Mouse (Mus musculus) liver, adult 10 weeks (tissue): Measurements from ENCODE around the gene Rarres1. TPM values are rescaled to one million over a fixed set of nuclear protein-coding genes. Genes with fewer than 3 reads are reported as not detected.

Experiments used
- polyA plus RNA-seq: library from polyadenylated mRNA; stranded (reverse); fragments of 350-450 nt; fragmentation: Illumina TruSeq; extraction: RNeasy Lipid Tissue Mini Kit (QIAGEN cat#74804); gene quantifications from one replicate; pipeline ENCODE4 v1.2.3, GENCODE M21; 2014; ENCODE audit warnings: low read depth, low replicate concordance

The Rarres1 gene
- polyA plus RNA-seq = 47.9 TPM

DNA sequence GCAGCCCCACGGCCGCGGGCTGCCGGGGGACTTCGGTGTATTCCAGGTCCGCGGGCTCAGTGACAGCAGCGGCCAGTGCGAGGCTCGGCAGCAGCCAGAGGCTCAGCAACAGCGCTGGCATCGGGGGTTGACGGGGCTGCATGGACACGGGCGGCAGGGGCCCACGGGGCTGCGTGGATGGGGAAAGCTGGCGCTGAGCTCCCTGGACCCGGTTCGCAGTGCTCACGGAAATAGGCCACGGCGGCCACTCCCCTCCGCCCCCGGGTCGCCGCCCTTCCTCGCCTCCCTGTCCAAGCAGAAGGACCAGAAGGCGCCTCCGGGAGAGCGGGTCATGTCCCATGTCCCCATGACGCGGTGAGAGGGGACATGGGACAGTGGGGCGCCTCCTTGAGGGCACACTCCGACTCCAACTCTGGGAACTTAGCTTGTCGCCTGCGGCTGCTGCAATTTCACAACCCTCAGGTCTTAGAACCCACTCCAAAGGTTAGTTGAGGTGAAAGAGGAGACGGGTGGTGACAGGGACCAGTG lies at the start of gene Rarres1:
TSS of gene Rarres1 (minus strand) at position 250 of the 528 bp plus-strand sequence.

DNA sequence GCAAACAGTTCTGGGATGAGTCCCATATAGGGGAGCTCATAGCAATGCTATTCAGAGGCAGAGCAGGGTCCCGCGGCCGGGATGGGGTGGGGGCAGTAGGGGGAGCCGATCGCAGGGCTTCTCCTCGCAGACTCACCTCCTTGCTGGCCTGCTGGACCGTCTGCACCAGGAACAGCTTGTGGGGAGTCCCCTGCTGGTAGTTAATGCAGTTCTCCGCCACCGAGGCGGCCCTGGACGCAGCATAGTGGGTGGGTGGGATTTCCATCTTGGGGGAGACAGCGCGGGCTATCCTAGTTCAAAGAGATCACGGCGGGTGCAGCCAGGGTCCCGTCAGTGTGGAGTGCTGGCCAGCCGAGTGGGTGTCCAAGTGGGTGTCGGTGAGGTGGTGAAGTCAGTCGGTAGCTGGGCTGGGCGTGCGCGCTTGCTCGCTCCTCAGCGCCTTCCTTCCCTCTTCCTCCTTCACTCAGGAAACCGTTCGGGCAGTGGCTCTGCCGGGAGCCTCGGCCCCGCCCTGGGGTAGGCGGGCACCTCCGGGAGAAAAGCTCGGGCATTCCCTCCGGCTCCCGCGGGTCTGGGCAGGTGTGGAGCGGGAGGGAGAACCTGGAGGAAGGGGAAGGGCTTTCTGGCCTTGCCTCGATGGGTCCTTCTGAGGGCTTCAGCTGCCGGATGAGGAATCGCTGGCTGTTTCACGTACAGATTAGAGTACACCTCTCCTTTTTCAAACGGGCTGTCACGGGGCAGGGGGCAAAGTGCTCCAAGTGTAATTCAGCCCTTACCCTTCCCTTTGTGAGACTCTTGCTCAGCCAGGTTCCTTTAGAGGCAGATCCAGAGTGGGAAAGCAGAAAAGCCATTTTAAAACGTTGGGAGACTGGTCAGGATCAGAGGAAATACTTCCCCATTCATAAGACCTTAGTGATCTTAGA lies 51.6 kb downstream of the Rarres1 start, which contains the start of gene Lxn:
TSS of gene Lxn (minus strand) at position 477 of the 923 bp plus-strand sequence.

DNA sequence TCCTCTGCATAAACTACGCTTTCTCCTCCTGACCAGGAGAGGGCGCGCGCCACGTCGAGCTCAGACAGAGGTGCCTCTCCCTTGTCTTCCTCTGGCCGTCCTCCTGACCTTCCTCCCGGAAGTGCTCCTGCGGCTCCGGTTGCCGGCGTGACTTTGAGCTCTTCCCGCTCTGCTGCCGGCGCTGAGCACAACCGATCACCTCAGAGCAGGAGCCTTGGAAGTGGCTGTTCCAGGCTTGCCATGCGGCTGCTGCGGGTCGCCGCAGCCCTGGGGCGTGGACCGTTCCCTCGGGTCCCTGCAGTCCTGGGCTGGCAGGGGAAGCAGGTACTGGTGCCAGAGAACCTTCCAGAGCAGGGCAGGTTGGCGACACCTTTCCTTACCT lies 85.3 kb downstream of the Rarres1 start, which contains the start of gene Gfm1:
TSS of gene Gfm1 (plus strand) at position 98 of the 382 bp plus-strand sequence.

Other genes starting within 250 kb of the Rarres1 start
- gene Mlf1, start 141.4 kb downstream of the Rarres1 start, polyA plus RNA-seq = not detected
- not detected for gene Gm17402, start 140.4 kb downstream of the Rarres1 start, polyA plus RNA-seq
- gene Gfm1, start 85.4 kb downstream of the Rarres1 start, polyA plus RNA-seq = 107 TPM
- 0.64 TPM for gene Lxn, start 51.6 kb downstream of the Rarres1 start, polyA plus RNA-seq
- 174 TPM for gene Mfsd1, start 67.2 kb upstream of the Rarres1 start, polyA plus RNA-seq